Mouse (Mus musculus): ENCODE data around the gene Acy3. TPM values are rescaled to one million over a fixed set of nuclear protein-coding genes. Genes with fewer than 3 reads are reported as not detected.

Gene Acy3
- total and polyA plus RNA-seq, 2 experiments from 2014 or later, result 21.5 to 74.8 TPM

GRCm38 (mm10) chr19:4013066-4013465, 26.7 kb downstream of the Acy3 start:
- TF ChIP-seq EP300 (IDR thresholded peaks at IDR 0.05; ENCODE audit: low read depth), result no peak
- TF ChIP-seq CTCF (IDR thresholded peaks at IDR 0.05; ENCODE audit: low read depth), result no peak
- Histone ChIP-seq H3K4me2 (ENCODE audit: low read depth, low read length) (peak overlapping the region; percentile 50), H3K27me3 (ENCODE audit: control insufficient read depth, insufficient read depth, low read length) (no peaks in the 10 kb centered on the region), H3K4me1 (ENCODE audit: control insufficient read depth, insufficient read depth) (peaks cover 4% of the 10 kb centered on the region), H3K4me3 (ENCODE audit: low read depth, low read length) (peak overlapping the region; percentile 79; the same call in 1 of the 2 replicates), H3K9me3 (replicated peaks; ENCODE audit: control insufficient read depth, low read length) (no peaks in the 10 kb centered on the region), H3K36me3 (replicated peaks; ENCODE audit: control insufficient read depth, insufficient read depth, low read length) (peaks cover 31% of the 10 kb centered on the region), H3K27ac (ENCODE audit: low read depth) (peak overlapping the region; percentile 49), H3K9ac (replicated peaks; ENCODE audit: low read depth, low read length) (0 out of 2 replicates have a peak overlapping the region, but pooled peaks have one; percentile 38)
- DNase-seq (ENCODE audit: low spot score) (no peak), ATAC-seq (ENCODE audit: insufficient read depth, low read depth) (0 out of 2 replicates have a peak, but pooled peaks have one; percentile 2)
- WGBS, result 13% methylated on average over 9 of the region's 9 CpGs

- no peak overlapping the region for H3K4me3 ChIP-seq (ENCODE audit: low read depth, low read length)
- H3K27ac ChIP-seq (ENCODE audit: low read depth), result no peak overlapping the region
- TF ChIP-seq EP300 (IDR thresholded peaks at IDR 0.05; ENCODE audit: low read depth) (no peak), CTCF (IDR thresholded peaks at IDR 0.05; ENCODE audit: low read depth) (no peak)
- H3K36me3 ChIP-seq (replicated peaks; ENCODE audit: control insufficient read depth, insufficient read depth, low read length), result peaks cover 14% of the 10 kb centered on the region
- H3K4me2 ChIP-seq (ENCODE audit: low read depth, low read length), result no peak overlapping the region
- DNase-seq (ENCODE audit: low spot score), result no peak
- H3K27me3 ChIP-seq (ENCODE audit: control insufficient read depth, insufficient read depth, low read length), result no peaks in the 10 kb centered on the region
- peaks cover 4% of the 10 kb centered on the region for H3K4me1 ChIP-seq (ENCODE audit: control insufficient read depth, insufficient read depth)
- ATAC-seq (ENCODE audit: insufficient read depth, low read depth), result no peak
- H3K9me3 ChIP-seq (replicated peaks; ENCODE audit: control insufficient read depth, low read length), result no peaks in the 10 kb centered on the region
- H3K9ac ChIP-seq (replicated peaks; ENCODE audit: low read depth, low read length), result no peak overlapping the region
Measured at GRCm38 (mm10) chr19:4014802-4015201, 28.4 kb downstream of the Acy3 start.

GRCm38 (mm10) chr19:4015635-4016034, 29.3 kb downstream of the Acy3 start:
- H3K27ac ChIP-seq (ENCODE audit: low read depth), result no peak overlapping the region
- DNase-seq (ENCODE audit: low spot score) (no peak), ATAC-seq (ENCODE audit: insufficient read depth, low read depth) (no peak)
- H3K4me1 ChIP-seq (ENCODE audit: control insufficient read depth, insufficient read depth), result peaks cover 4% of the 10 kb centered on the region
- TF ChIP-seq CTCF (IDR thresholded peaks at IDR 0.05; ENCODE audit: low read depth) (no peak), EP300 (IDR thresholded peaks at IDR 0.05; ENCODE audit: low read depth) (no peak)
- H3K4me2 ChIP-seq (ENCODE audit: low read depth, low read length), result no peak overlapping the region
- H3K9me3 ChIP-seq (replicated peaks; ENCODE audit: control insufficient read depth, low read length), result no peaks in the 10 kb centered on the region
- no peak overlapping the region for H3K9ac ChIP-seq (replicated peaks; ENCODE audit: low read depth, low read length)
- 52% methylated on average over 5 of the region's 5 CpGs for WGBS
- H3K36me3 ChIP-seq (replicated peaks; ENCODE audit: control insufficient read depth, insufficient read depth, low read length), result peaks cover 6% of the 10 kb centered on the region
- H3K4me3 ChIP-seq (ENCODE audit: low read depth, low read length), result no peak overlapping the region
- H3K27me3 ChIP-seq (ENCODE audit: control insufficient read depth, insufficient read depth, low read length), result no peaks in the 10 kb centered on the region

- TF ChIP-seq CTCF (IDR thresholded peaks at IDR 0.05; ENCODE audit: low read depth), result no peak
- no peak for TF ChIP-seq EP300 (IDR thresholded peaks at IDR 0.05; ENCODE audit: low read depth)
- H3K27ac ChIP-seq (ENCODE audit: low read depth), result no peak overlapping the region
- no peak for DNase-seq (ENCODE audit: low spot score)
- no peaks in the 10 kb centered on the region for H3K36me3 ChIP-seq (replicated peaks; ENCODE audit: control insufficient read depth, insufficient read depth, low read length)
- no peak overlapping the region for H3K9ac ChIP-seq (replicated peaks; ENCODE audit: low read depth, low read length)
- ATAC-seq (ENCODE audit: insufficient read depth, low read depth), result no peak
- H3K4me3 ChIP-seq (ENCODE audit: low read depth, low read length), result no peak overlapping the region
- H3K27me3 ChIP-seq (ENCODE audit: control insufficient read depth, insufficient read depth, low read length), result no peaks in the 10 kb centered on the region
- H3K4me2 ChIP-seq (ENCODE audit: low read depth, low read length), result no peak overlapping the region
- no peaks in the 10 kb centered on the region for H3K4me1 ChIP-seq (ENCODE audit: control insufficient read depth, insufficient read depth)
- 68% methylated on average over 10 of the region's 10 CpGs for WGBS
- no peaks in the 10 kb centered on the region for H3K9me3 ChIP-seq (replicated peaks; ENCODE audit: control insufficient read depth, low read length)
Measured at GRCm38 (mm10) chr19:4017921-4018587, 31.7 kb downstream of the Acy3 start.

- no peak overlapping the region for H3K4me2 ChIP-seq (ENCODE audit: low read depth, low read length)
- WGBS, result 22% methylated on average over 18 of the region's 18 CpGs
- no peaks in the 10 kb centered on the region for H3K9me3 ChIP-seq (replicated peaks; ENCODE audit: control insufficient read depth, low read length)
- no peaks in the 10 kb centered on the region for H3K36me3 ChIP-seq (replicated peaks; ENCODE audit: control insufficient read depth, insufficient read depth, low read length)
- H3K27me3 ChIP-seq (ENCODE audit: control insufficient read depth, insufficient read depth, low read length), result no peaks in the 10 kb centered on the region
- no peak overlapping the region for H3K27ac ChIP-seq (ENCODE audit: low read depth)
- DNase-seq (ENCODE audit: low spot score) (peak; percentile 92), ATAC-seq (ENCODE audit: insufficient read depth, low read depth) (peak; percentile 93)
- TF ChIP-seq EP300 (IDR thresholded peaks at IDR 0.05; ENCODE audit: low read depth) (no peak), CTCF (IDR thresholded peaks at IDR 0.05; ENCODE audit: low read depth) (peak; percentile 89)
- H3K4me1 ChIP-seq (ENCODE audit: control insufficient read depth, insufficient read depth), result no peaks in the 10 kb centered on the region
- no peak overlapping the region for H3K9ac ChIP-seq (replicated peaks; ENCODE audit: low read depth, low read length)
- H3K4me3 ChIP-seq (ENCODE audit: low read depth, low read length), result no peak overlapping the region
Measured at GRCm38 (mm10) chr19:4018743-4019583, 32.6 kb downstream of the Acy3 start.
